Mouse (Mus musculus): ENCODE data around the gene Tubb2b. TPM values are rescaled to one million over a fixed set of nuclear protein-coding genes. Genes with fewer than 3 reads are reported as not detected.

The Tubb2b gene
- polyA plus RNA-seq (2016; fragmentation: Nextera tagmentation; extraction: Ambion mirVana): 25.6 and 27.1 TPM in 2 replicates

- peak within 1 kb of the TSS; percentile 84 for H3K27ac ChIP-seq
- WGBS: under 1% methylated on average over 26 of the region's 26 CpGs
- peaks cover 47% of the 10 kb centered on the region for H3K4me1 ChIP-seq (replicated peaks)
- peaks cover 13% of the 10 kb centered on the region for H3K27me3 ChIP-seq
- no peaks in the 10 kb centered on the region for H3K9me3 ChIP-seq
- H3K4me3 ChIP-seq (replicated peaks): peak within 1 kb of the TSS; percentile 64
- ATAC-seq (ENCODE audit: insufficient number of reproducible peaks, insufficient read depth, low FRiP score, low TSS enrichment, low read depth): peak; percentile 90
- peaks cover 9% of the 10 kb centered on the region; the same call in 1 of the 2 replicates for H3K36me3 ChIP-seq
- H3K9ac ChIP-seq (replicated peaks): peak within 1 kb of the TSS; percentile 61
- H3K4me2 ChIP-seq: peak within 1 kb of the TSS; percentile 78
Measured at GRCm38 (mm10) chr13:34130226-34130731, at the start of gene Tubb2b. TSS of gene Tubb2b (minus strand) at chr13:34130466.

GRCm38 (mm10) chr13:34174025-34174424 is 43.8 kb upstream of the Tubb2b start:
- Histone ChIP-seq H3K9ac (replicated peaks) (no peak overlapping the region), H3K9me3 (no peaks in the 10 kb centered on the region), H3K27me3 (no peaks in the 10 kb centered on the region), H3K4me1 (replicated peaks) (no peaks in the 10 kb centered on the region), H3K27ac (no peak overlapping the region), H3K4me3 (replicated peaks) (no peak overlapping the region), H3K4me2 (no peak overlapping the region), H3K36me3 (peaks cover 4% of the 10 kb centered on the region)
- WGBS: 89% methylated on average over 6 of the region's 6 CpGs
- no peak for ATAC-seq (ENCODE audit: insufficient number of reproducible peaks, insufficient read depth, low FRiP score, low TSS enrichment, low read depth)

GRCm38 (mm10) chr13:34163304-34163975 is 33.2 kb upstream of the Tubb2b start:
- Histone ChIP-seq H3K9ac (replicated peaks) (peak overlapping the region; percentile 63; the same call in 1 of the 2 replicates), H3K4me1 (replicated peaks) (peaks cover 11% of the 10 kb centered on the region), H3K27me3 (no peaks in the 10 kb centered on the region), H3K4me2 (peak overlapping the region; percentile 66), H3K9me3 (no peaks in the 10 kb centered on the region), H3K36me3 (peaks cover 10% of the 10 kb centered on the region), H3K27ac (peak overlapping the region; percentile 94), H3K4me3 (replicated peaks) (peak overlapping the region; percentile 69)
- no peak for ATAC-seq (ENCODE audit: insufficient number of reproducible peaks, insufficient read depth, low FRiP score, low TSS enrichment, low read depth)
- WGBS: 44% methylated on average over 12 of the region's 12 CpGs

- Histone ChIP-seq H3K36me3 (peaks cover 10% of the 10 kb centered on the region), H3K4me2 (peak within 1 kb of the TSS; percentile 66), H3K9me3 (no peaks in the 10 kb centered on the region), H3K9ac (replicated peaks) (peak within 1 kb of the TSS; percentile 63), H3K4me3 (replicated peaks) (peak within 1 kb of the TSS; percentile 69), H3K27ac (peak within 1 kb of the TSS; percentile 94), H3K27me3 (no peaks in the 10 kb centered on the region), H3K4me1 (replicated peaks) (peaks cover 11% of the 10 kb centered on the region)
- peak; percentile 96 for ATAC-seq (ENCODE audit: insufficient number of reproducible peaks, insufficient read depth, low FRiP score, low TSS enrichment, low read depth)
- 3% methylated on average over 44 of the region's 44 CpGs for WGBS
Measured at GRCm38 (mm10) chr13:34162491-34163303, 32.4 kb upstream of the Tubb2b start, which contains the start of gene Psmg4. TSS of gene Psmg4 (plus strand) at chr13:34162964.

- no peak for ATAC-seq (ENCODE audit: insufficient number of reproducible peaks, insufficient read depth, low FRiP score, low TSS enrichment, low read depth)
- Histone ChIP-seq H3K4me3 (replicated peaks) (no peak overlapping the region), H3K9ac (replicated peaks) (no peak overlapping the region), H3K4me1 (replicated peaks) (peaks cover 17% of the 10 kb centered on the region), H3K4me2 (no peak overlapping the region), H3K27me3 (no peaks in the 10 kb centered on the region), H3K27ac (no peak overlapping the region), H3K9me3 (no peaks in the 10 kb centered on the region), H3K36me3 (no peaks in the 10 kb centered on the region)
- 85% methylated on average over 1 of the region's 1 CpGs for WGBS
Measured at GRCm38 (mm10) chr13:34159926-34160325, 29.7 kb upstream of the Tubb2b start.

GRCm38 (mm10) chr13:34157596-34158157 is 27.4 kb upstream of the Tubb2b start:
- Histone ChIP-seq H3K27me3 (no peaks in the 10 kb centered on the region), H3K36me3 (no peaks in the 10 kb centered on the region), H3K27ac (no peak overlapping the region), H3K9ac (replicated peaks) (no peak overlapping the region), H3K9me3 (no peaks in the 10 kb centered on the region), H3K4me1 (replicated peaks) (peaks cover 12% of the 10 kb centered on the region), H3K4me3 (replicated peaks) (no peak overlapping the region), H3K4me2 (no peak overlapping the region)
- ATAC-seq (ENCODE audit: insufficient number of reproducible peaks, insufficient read depth, low FRiP score, low TSS enrichment, low read depth): no peak
- 90% methylated on average over 3 of the region's 3 CpGs for WGBS

GRCm38 (mm10) chr13:34156840-34157185 is 26.5 kb upstream of the Tubb2b start:
- peaks cover 6% of the 10 kb centered on the region for H3K4me1 ChIP-seq (replicated peaks)
- no peaks in the 10 kb centered on the region for H3K9me3 ChIP-seq
- WGBS: 76% methylated on average over 2 of the region's 2 CpGs
- no peak overlapping the region for H3K4me3 ChIP-seq (replicated peaks)
- ATAC-seq (ENCODE audit: insufficient number of reproducible peaks, insufficient read depth, low FRiP score, low TSS enrichment, low read depth): no peak
- H3K9ac ChIP-seq (replicated peaks): no peak overlapping the region
- no peaks in the 10 kb centered on the region for H3K36me3 ChIP-seq
- no peak overlapping the region for H3K4me2 ChIP-seq
- H3K27ac ChIP-seq: peak overlapping the region; percentile 67
- H3K27me3 ChIP-seq: no peaks in the 10 kb centered on the region

GRCm38 (mm10) chr13:34156133-34156839 is 26.0 kb upstream of the Tubb2b start:
- H3K9ac ChIP-seq (replicated peaks): no peak overlapping the region
- no peaks in the 10 kb centered on the region for H3K36me3 ChIP-seq
- H3K4me1 ChIP-seq (replicated peaks): peaks cover 6% of the 10 kb centered on the region
- no peaks in the 10 kb centered on the region for H3K9me3 ChIP-seq
- no peak overlapping the region for H3K4me2 ChIP-seq
- no peaks in the 10 kb centered on the region for H3K27me3 ChIP-seq
- WGBS: 62% methylated on average over 8 of the region's 8 CpGs
- peak overlapping the region; percentile 67 for H3K27ac ChIP-seq
- 0 out of 2 replicates have a peak, but pooled peaks have one; percentile 38 for ATAC-seq (ENCODE audit: insufficient number of reproducible peaks, insufficient read depth, low FRiP score, low TSS enrichment, low read depth)
- no peak overlapping the region for H3K4me3 ChIP-seq (replicated peaks)

- Histone ChIP-seq H3K9me3 (no peaks in the 10 kb centered on the region), H3K4me1 (replicated peaks) (peaks cover 14% of the 10 kb centered on the region), H3K36me3 (no peaks in the 10 kb centered on the region), H3K27me3 (0 out of 2 replicates have a peak, but pooled peaks cover 4% of the 10 kb centered on the region), H3K27ac (no peak overlapping the region), H3K4me2 (peak overlapping the region; percentile 4; the same call in 1 of the 2 replicates), H3K9ac (replicated peaks) (no peak overlapping the region), H3K4me3 (replicated peaks) (no peak overlapping the region)
- 21% methylated on average over 3 of the region's 3 CpGs for WGBS
- no peak for ATAC-seq (ENCODE audit: insufficient number of reproducible peaks, insufficient read depth, low FRiP score, low TSS enrichment, low read depth)
Measured at GRCm38 (mm10) chr13:34154931-34155272, 24.6 kb upstream of the Tubb2b start.

GRCm38 (mm10) chr13:34154217-34154930 is 24.1 kb upstream of the Tubb2b start:
- Histone ChIP-seq H3K27ac (0 out of 2 replicates have a peak overlapping the region, but pooled peaks have one; percentile 35), H3K4me3 (replicated peaks) (0 out of 2 replicates have a peak overlapping the region, but pooled peaks have one; percentile 7), H3K4me2 (peak overlapping the region; percentile 4; the same call in 1 of the 2 replicates), H3K36me3 (no peaks in the 10 kb centered on the region), H3K9me3 (no peaks in the 10 kb centered on the region), H3K27me3 (0 out of 2 replicates have a peak, but pooled peaks cover 5% of the 10 kb centered on the region), H3K9ac (replicated peaks) (no peak overlapping the region), H3K4me1 (replicated peaks) (peaks cover 19% of the 10 kb centered on the region)
- no peak for ATAC-seq (ENCODE audit: insufficient number of reproducible peaks, insufficient read depth, low FRiP score, low TSS enrichment, low read depth)
- 58% methylated on average over 13 of the region's 13 CpGs for WGBS
